Mouse (Mus musculus) heart, embryonic 14.5 days (tissue): ENCODE results near the gene Tmem115. TPM values are rescaled to one million over a fixed set of nuclear protein-coding genes. Genes with fewer than 3 reads are reported as not detected.

ENCODE experiments used
- ATAC-seq: fragments of 200-750 bp; cut with Nextera tagmentation; 2 replicates; pipeline ENCODE4 v1.8.0; 2017; ENCODE audit warnings: low read depth, moderate TSS enrichment; ENCODE audit not compliant: insufficient number of reproducible peaks, insufficient read depth, low FRiP score
- H3K27ac ChIP-seq, 2 experiments: fragments of 200-500 bp in 1 of 2; fragments of 300-500 bp in 1 of 2; sonication (generic) in 1 of 2; replicated peaks in 1 of 2; 2 replicates each; pipeline ENCODE4 v1.5.1; 2012 to 2014; ENCODE audit warnings: low read depth in 2 of 2, low read length in 2 of 2, control low read depth in 1 of 2, mild to moderate bottlenecking in 1 of 2, mixed read lengths in 1 of 2; ENCODE audit not compliant: control insufficient read depth in 1 of 2, insufficient read depth in 1 of 2
- H3K27me3 ChIP-seq: fragments of 300-500 bp; sonication (generic); 2 replicates; pipeline ENCODE4 v1.6.1; 2014; ENCODE audit warnings: mild to moderate bottlenecking, low read length, control low read depth; ENCODE audit not compliant: control insufficient read depth, insufficient read depth
- H3K36me3 ChIP-seq: fragments of 300-500 bp; sonication (generic); 2 replicates; pipeline ENCODE4 v1.6.1; 2014; ENCODE audit warnings: mild to moderate bottlenecking, control low read depth, low read length, mixed read lengths; ENCODE audit not compliant: control insufficient read depth, insufficient read depth
- H3K4me1 ChIP-seq, 2 experiments: fragments of 200-500 bp in 1 of 2; fragments of 300-500 bp in 1 of 2; sonication (generic) in 1 of 2; 2 replicates each; pipeline ENCODE4 v1.6.1; 2012 to 2014; ENCODE audit warnings: low read length in 2 of 2, control low read depth in 1 of 2, mixed read lengths in 1 of 2; ENCODE audit not compliant: control insufficient read depth in 2 of 2, insufficient read depth in 2 of 2
- H3K4me2 ChIP-seq: fragments of 300-500 bp; sonication (generic); 2 replicates; pipeline ENCODE4 v1.6.1; 2014; ENCODE audit warnings: mild to moderate bottlenecking, low read length
- H3K4me3 ChIP-seq, 2 experiments: fragments of 200-500 bp in 1 of 2; fragments of 300-500 bp in 1 of 2; sonication (generic) in 1 of 2; 2 replicates each; pipeline ENCODE4 v1.5.1; 2012 to 2014; ENCODE audit warnings: low read length in 2 of 2, mild to moderate bottlenecking in 2 of 2, control low read depth in 1 of 2, low read depth in 1 of 2, moderate library complexity in 1 of 2; ENCODE audit not compliant: control insufficient read depth in 1 of 2, insufficient read depth in 1 of 2
- H3K9ac ChIP-seq: fragments of 300-500 bp; sonication (generic); 2 replicates; pipeline ENCODE4 v1.6.1; 2014; ENCODE audit warnings: mild to moderate bottlenecking, low read length
- H3K9me3 ChIP-seq: fragments of 300-500 bp; sonication (generic); 2 replicates; pipeline ENCODE4 v1.6.1; 2016; ENCODE audit warnings: low read length, control low read depth; ENCODE audit not compliant: control insufficient read depth
- WGBS: fragments of 180-500 bp; shearing (Covaris S2); extraction: QIAGEN DNeasy Blood & Tissue Kit; methylation state at CpG from one replicate; pipeline ENCODE4 v1.1.7; 2014; 5-methylcytosine and 5-hydroxymethylcytosine counted together
- polyA plus RNA-seq: library from polyadenylated mRNA; unstranded; fragments of >200 nt; fragmentation: Nextera tagmentation; extraction: Ambion mirVana; gene quantifications from 2 replicates; pipeline ENCODE4 v1.2.1, GENCODE M21; 2014

Gene Tmem115
- polyA plus RNA-seq, 1 experiment from 2014 or later, result 39.7 TPM

DNA sequence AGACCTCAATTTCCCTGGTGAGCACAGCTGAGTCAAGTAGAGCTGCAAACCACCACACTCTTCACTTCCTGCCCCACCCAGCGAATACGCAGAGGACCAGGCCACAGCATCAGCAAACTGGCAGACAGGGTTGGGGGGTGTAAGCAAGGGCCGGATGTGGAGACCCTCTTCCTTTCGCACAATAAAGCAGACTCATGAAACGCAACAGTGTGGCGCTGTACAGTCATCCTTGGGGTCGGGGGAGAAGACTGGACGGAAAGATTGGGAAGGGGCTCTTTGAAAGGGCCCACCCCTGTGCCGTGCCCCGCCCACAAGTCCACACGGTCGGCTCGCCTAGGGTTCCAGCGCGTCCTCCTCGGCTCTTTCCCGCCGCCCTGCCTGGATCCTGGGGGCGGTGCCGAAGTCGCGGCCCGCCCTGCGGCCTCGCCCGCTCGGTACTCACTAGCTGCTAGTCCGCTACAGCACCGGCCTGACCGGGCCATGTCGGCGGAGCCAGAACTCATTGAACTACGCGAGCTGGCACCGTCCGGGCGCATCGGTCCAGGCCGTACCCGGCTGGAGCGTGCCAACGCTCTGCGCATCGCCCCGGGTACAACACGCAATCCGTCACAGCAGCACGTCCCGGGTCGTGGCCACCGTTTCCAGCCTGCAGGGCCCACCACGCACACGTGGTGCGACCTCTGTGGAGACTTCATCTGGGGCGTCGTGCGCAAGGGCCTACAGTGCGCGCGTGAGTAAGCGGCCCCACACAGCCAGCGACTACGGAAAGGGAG, 17.6 kb downstream of the Tmem115 start, which contains the start of gene Rassf1:
Gene Rassf1, plus strand, starts transcription at position 439 of the 773 bp plus-strand sequence.
- Histone ChIP-seq H3K27ac (peak within 1 kb of the TSS; percentile 9 to 57; a peak in 3 of 4 replicates), H3K27me3 (peaks cover 12% of the 10 kb centered on the region), H3K4me2 (peak within 1 kb of the TSS; percentile 88), H3K9ac (peak within 1 kb of the TSS; percentile 79), H3K36me3 (0 out of 2 replicates have a peak, but pooled peaks cover under 1% of the 10 kb centered on the region), H3K9me3 (no peaks in the 10 kb centered on the region), H3K4me3 (peak within 1 kb of the TSS; percentile 46 to 50), H3K4me1 (peaks cover 25 to 48% of the 10 kb centered on the region in 2 experiments)
- WGBS, result 1% methylated on average over 63 of the region's 63 CpGs
- ATAC-seq, result peak; percentile 10; the same call in 1 of the 2 replicates

DNA sequence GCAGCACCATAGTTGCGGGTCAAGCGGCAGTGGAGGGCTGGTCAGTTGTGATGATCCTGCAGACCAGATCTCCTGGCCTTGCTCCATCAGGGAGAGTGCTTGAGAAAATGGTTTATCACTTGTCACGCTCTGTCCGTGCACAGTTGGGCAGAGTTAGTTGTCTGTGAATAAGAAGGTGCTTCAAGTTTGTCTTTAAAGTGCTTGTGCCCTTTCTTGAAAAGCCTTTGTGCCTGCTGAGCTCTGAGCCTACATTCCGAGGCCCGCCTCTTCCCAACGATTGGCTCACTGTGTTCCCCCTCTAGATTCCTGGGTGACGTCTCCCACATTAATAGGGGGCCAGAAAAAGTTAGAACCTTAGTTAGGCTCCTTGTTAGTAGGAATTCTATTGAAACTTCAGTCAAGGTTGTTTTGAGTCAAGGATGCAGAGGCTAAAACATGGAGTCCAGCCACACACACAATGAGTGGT, 18.2 kb downstream of the Tmem115 start:
- 16% methylated on average over 8 of the region's 8 CpGs for WGBS
- no peaks in the 10 kb centered on the region for H3K9me3 ChIP-seq
- H3K36me3 ChIP-seq, result peaks cover 6% of the 10 kb centered on the region; the same call in 1 of the 2 replicates
- peak overlapping the region; percentile 46 to 50 for H3K4me3 ChIP-seq
- H3K9ac ChIP-seq, result peak overlapping the region; percentile 79
- no peak for ATAC-seq
- H3K4me1 ChIP-seq, result peaks cover 27 to 48% of the 10 kb centered on the region in 2 experiments
- peak overlapping the region; percentile 88 for H3K4me2 ChIP-seq
- peaks cover 12% of the 10 kb centered on the region for H3K27me3 ChIP-seq
- peak overlapping the region; percentile 6 to 57; a peak in 2 of 4 replicates for H3K27ac ChIP-seq

DNA sequence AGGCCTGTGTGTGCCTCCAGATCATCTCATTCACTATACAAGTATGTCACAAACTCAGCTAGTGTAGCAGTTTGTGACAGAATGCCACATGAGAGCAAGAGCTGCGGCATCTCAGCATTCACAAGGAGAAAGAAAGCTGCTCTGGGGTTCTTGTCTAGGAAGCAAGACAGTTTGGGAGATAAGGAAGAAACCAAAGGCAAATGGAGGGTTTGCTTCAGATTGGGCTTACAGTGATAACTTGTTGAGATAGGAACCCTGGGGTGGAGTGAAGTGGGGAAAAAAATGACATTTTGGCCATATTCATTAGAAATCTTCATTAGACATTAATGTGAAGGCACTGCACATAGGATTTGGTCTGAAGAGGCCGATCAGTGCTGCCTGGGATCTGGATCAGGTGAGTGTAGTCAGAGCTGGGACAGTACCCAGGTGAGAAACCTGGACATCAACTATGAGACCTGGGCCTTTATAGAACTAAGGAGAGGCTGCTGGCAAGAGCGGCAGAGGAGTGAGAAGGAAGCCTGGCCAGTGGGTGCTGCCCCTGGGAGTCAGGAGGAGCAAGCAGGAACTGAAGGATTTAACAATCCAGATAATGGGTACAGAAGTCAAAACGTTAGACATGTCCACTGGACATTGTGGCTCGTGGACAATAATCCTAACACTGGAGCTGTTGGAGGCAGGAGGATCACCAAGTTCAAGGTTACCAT, 19.1 kb downstream of the Tmem115 start:
- H3K36me3 ChIP-seq, result peaks cover 15% of the 10 kb centered on the region
- H3K27me3 ChIP-seq, result peaks cover 12% of the 10 kb centered on the region
- no peak overlapping the region for H3K27ac ChIP-seq
- peak overlapping the region; percentile 45; the same call in 1 of the 2 replicates for H3K9ac ChIP-seq
- H3K4me1 ChIP-seq, result peaks cover 22 to 43% of the 10 kb centered on the region in 2 experiments
- no peak for ATAC-seq
- no peaks in the 10 kb centered on the region for H3K9me3 ChIP-seq
- peak overlapping the region; percentile 96 for H3K4me2 ChIP-seq
- peak overlapping the region in 1 of 2 experiments; percentile 79; a peak in 1 of 4 replicates for H3K4me3 ChIP-seq
- 77% methylated on average over 5 of the region's 5 CpGs for WGBS

DNA sequence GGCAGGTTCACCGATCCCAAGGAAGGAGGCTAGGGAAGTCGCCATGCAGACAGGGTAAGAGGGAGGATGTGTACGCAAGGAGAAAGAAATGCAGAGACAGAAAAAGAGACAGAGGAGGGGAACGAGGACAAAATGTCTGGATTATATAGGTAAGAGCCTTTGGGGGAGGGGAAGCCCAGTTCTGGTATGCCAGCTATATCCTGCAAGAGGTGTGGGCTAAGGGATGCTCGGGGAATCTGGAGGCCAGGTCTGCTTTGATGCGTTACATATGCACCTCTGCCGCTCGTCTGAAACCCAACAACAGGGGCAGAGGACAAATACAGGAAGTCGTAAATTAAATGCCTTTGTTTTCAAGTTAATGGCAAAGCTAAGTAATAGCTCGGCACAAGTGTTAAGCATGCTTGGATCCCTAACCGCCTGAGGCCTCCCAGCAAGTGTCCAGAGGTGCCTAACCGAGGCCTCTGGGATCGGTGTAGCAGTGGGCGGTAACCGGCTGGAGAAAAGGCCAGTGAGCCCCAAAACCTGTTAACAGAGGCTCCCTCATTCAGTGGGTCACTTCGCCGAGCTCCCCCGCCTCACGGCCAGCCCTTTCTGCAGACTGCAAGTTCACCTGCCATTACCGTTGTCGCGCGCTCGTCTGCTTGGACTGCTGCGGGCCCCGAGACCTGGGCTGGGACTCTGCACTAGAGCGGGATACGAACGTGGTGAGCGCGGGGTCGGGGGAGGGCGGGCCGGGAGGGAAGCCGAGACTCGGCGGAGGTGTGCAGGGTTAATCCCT, 20.0 kb downstream of the Tmem115 start:
- H3K4me3 ChIP-seq, result peak overlapping the region; percentile 59 to 79
- peak overlapping the region; percentile 96 for H3K4me2 ChIP-seq
- peaks cover 12% of the 10 kb centered on the region for H3K27me3 ChIP-seq
- peak overlapping the region; percentile 82 for H3K9ac ChIP-seq
- H3K27ac ChIP-seq, result peak overlapping the region; percentile 61 to 80
- H3K4me1 ChIP-seq, result peaks cover 22 to 43% of the 10 kb centered on the region in 2 experiments
- peaks cover 24% of the 10 kb centered on the region for H3K36me3 ChIP-seq
- ATAC-seq, result peak; percentile 22
- WGBS, result 9% methylated on average over 36 of the region's 37 CpGs
- H3K9me3 ChIP-seq, result no peaks in the 10 kb centered on the region

DNA sequence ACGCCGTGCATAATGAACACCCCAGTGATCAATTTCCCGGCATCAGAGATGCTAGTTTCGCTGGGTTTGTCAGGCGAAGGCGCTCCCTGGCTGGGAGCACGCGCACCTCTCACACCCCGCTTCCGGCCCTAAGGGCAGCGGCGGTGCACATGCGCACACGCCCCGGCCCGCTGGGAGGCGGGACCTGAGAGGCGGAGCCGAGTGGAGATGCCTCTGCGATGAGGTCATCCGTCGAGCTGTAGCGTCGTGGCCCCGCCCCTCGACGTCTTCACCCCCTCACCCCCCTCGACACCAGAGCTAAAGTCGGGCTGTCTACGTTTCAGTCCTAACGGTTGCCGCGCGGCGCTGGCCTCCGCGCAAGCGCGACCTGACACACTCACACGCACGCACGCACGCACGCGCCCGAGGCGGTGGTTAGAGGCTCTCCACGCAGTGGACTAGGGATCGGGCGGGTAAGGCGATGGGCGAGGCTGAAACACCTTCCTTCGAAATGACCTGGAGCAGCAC, 20.6 kb downstream of the Tmem115 start:
- Histone ChIP-seq H3K27me3 (peaks cover 12% of the 10 kb centered on the region), H3K36me3 (peaks cover 31% of the 10 kb centered on the region), H3K4me1 (peaks cover 22 to 43% of the 10 kb centered on the region in 2 experiments), H3K4me3 (peak overlapping the region; percentile 79 to 87), H3K4me2 (peak overlapping the region; percentile 96), H3K9me3 (no peaks in the 10 kb centered on the region), H3K27ac (peak overlapping the region; percentile 97 to 99), H3K9ac (peak overlapping the region; percentile 96)
- ATAC-seq, result peak; percentile 91
- WGBS, result under 1% methylated on average over 53 of the region's 53 CpGs

DNA sequence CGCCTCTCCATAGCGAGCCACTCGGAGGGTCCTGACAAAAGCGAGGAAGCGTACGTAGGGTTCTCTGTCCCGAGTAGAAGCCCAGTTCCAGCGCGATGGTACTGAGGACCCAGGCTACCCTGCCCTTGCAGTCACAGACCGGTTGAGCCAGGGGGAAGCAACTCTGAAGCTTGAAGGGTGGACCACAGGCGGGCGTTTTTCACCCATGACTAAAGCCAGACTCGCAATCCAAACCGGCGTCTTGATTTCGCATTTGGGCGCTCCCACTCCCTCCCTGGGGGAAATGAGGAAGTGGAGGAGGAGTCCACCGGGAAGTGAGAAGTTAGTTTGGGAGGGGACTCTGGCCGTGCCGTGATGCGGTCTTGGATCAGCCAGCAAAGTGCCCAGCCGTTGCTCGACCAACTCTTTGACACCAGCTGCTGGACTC, 21.3 kb downstream of the Tmem115 start:
- no peaks in the 10 kb centered on the region for H3K9me3 ChIP-seq
- H3K4me3 ChIP-seq, result peak overlapping the region; percentile 79 to 87
- peaks cover 9% of the 10 kb centered on the region for H3K27me3 ChIP-seq
- H3K4me1 ChIP-seq, result peaks cover 22 to 43% of the 10 kb centered on the region in 2 experiments
- H3K27ac ChIP-seq, result peak overlapping the region; percentile 97 to 99
- peak overlapping the region; percentile 96 for H3K4me2 ChIP-seq
- peak overlapping the region; percentile 96 for H3K9ac ChIP-seq
- peaks cover 37% of the 10 kb centered on the region for H3K36me3 ChIP-seq
- peak; percentile 23 for ATAC-seq
- WGBS, result 0% methylated on average over 23 of the region's 23 CpGs
